Mouse (Mus musculus) midbrain, embryonic 16.5 days (tissue): Measurements from ENCODE around the gene Polq. TPM values are rescaled to one million over a fixed set of nuclear protein-coding genes. Genes with fewer than 3 reads are reported as not detected.

Experiments
- polyA plus RNA-seq: library from polyadenylated mRNA; unstranded; fragments of >200 nt; fragmentation: Nextera tagmentation; extraction: Ambion mirVana; gene quantifications from 2 replicates; pipeline ENCODE4 v1.2.1, GENCODE M21; 2015

The Polq gene
- polyA plus RNA-seq, 1 experiment from 2014 or later, result 2.3 TPM

Other genes starting within 250 kb of the Polq start
- gene Slc15a2, start 226.8 kb upstream of the Polq start, polyA plus RNA-seq, result 8.8 and 12.5 TPM in 2 replicates
- 60.6 and 65.1 TPM in 2 replicates for gene Iqcb1, start 183.4 kb upstream of the Polq start, polyA plus RNA-seq
- 0.66 and 0.72 TPM in 2 replicates for gene Eaf2, start 136.8 kb upstream of the Polq start, polyA plus RNA-seq
- 75.2 and 81.9 TPM in 2 replicates for gene Golgb1, start 136.6 kb upstream of the Polq start, polyA plus RNA-seq
- 1.8 and 2.5 TPM in 2 replicates for gene Hcls1, start 76.8 kb upstream of the Polq start, polyA plus RNA-seq
- 0.04 TPM in 1 of 2 replicates, not detected in the other for gene Fbxo40, start 21.3 kb upstream of the Polq start, polyA plus RNA-seq